Mouse (Mus musculus): ENCODE measurements around the gene Acvr1b. TPM values are rescaled to one million over a fixed set of nuclear protein-coding genes. Genes with fewer than 3 reads are reported as not detected.

Acvr1b gene
- 10 to 100 TPM; 16.0 to 16.4 TPM for total RNA-seq (2023)

DNA sequence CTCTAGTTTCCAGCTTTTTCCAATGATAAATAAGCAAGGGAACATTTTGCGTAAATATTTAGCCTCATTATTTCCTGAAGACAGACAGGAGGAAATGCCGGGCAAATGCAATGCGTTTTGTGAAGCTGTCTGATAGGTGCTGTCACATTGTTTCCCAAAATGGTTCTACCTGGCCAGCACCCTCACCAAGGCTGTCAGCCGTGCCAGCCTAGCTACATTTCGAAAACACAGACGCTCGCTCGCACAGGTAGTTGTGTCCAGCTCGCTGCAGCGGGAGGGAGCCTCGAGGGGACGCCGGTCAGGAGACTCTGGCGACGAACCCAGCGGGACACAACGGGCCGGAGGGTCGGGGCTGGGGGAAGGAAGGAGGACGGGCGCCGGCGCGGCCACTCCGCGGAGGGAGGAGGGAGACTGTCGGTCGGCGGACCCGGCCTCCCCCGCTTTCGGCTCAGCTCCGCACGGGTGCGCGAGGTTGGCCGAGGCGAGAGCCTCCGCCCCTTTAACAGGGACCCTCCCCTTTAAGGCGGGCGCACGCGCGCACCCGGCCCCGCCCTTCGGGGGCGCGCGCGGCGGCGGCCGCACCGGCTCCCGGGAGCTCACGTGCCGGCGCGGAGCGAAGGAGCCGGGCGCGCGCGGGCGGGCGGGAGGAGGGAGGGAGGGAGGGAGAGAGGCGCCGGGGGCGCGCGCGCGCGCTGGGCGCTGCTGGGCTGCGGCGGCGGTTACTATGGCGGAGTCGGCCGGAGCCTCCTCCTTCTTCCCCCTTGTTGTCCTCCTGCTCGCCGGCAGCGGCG, at the start of gene Acvr1b:
Gene Acvr1b (plus strand): TSS at position 647 of the 791 bp plus-strand sequence.

DNA sequence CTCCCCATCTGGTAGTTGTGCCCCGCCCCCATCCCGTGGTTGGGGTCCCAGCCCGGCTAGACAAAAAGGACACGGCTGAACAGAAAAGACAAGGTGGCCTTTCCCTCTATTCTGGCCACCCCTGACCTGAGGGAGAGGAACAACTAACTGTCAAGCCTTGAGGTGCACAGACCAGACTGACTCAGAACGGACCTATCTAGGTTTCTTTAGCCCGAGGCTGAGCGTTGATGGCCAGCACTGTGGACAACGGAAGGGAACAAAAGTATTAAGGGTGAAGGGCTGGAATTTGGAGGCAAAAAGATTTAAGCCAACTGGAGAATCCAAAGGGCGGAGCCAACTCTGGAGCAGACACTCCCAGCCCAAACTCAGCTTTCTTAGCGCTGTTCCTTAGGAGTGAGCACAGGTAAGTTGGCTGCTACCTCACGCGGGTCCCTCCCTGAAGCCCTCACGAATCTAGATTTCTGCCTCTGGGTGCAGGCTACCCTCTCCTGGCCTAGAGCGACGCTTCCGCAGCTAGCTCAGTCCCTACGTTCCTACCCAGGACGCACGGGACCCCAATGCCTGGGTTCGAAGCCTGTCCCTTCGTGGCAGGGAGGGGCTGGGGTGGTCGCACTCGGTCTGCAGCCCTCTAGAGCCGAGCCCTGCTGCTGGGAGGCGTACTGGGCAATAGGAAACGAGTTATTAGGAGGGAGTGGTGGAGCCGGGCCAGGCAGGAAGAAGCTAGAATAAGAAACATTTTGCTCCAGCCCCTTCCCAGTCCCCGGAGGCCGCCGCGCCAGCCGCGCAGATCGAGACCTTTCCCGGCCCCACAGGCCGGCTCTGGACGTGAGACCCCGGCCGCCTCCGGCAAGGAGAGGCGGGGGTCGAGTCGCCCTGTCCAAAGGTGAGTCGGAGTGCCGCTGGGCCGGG, 45.4 kb upstream of the Acvr1b start, which contains the start of gene Acvrl1:
Gene Acvrl1 (plus strand): TSS at position 342 of the 909 bp plus-strand sequence.

DNA sequence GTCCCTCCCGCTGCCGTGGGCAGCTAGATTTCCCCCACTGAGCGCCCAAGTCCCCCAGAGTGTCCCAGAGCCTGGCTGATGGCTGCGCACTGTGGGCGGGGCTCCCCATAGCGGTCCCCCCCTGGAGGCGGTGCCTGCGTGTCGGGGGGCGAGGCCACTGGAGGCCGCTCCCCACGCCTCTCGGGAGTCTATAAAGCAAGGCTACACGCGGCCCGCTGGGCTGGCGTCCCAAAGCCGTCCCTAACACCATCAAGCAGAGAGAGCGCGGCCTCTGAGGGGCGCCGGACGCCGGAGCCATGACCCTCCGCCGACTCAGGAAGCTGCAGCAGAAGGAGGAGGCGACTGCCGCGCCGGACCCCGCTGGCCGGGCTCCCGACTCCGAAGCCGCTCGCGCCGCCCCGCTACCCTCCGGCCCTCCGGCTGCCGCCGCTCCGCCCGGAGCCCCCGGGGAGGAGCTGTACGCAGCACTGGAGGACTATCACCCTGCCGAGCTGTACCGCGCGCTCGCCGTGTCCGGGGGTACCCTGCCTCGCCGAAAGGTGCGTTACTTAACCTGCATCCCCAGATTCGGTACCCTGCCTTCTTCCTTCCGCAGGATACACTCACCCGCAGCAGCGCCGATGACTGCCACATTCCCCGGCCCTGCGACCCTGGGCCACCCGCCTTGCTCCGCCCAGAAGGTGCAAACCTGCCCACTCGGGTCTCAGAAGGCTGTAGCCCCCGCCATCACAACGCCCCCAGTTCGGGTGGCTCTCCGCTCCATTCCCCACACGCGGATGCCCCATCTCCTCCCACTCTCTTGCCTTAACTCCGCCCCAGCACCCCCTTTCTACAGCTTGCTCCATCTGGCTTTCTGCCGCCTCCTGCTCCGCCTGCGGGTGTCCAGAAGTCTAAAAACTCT, 50.4 kb downstream of the Acvr1b start, which contains the start of gene Grasp:
Gene Grasp (plus strand): TSS at position 183 of the 901 bp plus-strand sequence.

DNA sequence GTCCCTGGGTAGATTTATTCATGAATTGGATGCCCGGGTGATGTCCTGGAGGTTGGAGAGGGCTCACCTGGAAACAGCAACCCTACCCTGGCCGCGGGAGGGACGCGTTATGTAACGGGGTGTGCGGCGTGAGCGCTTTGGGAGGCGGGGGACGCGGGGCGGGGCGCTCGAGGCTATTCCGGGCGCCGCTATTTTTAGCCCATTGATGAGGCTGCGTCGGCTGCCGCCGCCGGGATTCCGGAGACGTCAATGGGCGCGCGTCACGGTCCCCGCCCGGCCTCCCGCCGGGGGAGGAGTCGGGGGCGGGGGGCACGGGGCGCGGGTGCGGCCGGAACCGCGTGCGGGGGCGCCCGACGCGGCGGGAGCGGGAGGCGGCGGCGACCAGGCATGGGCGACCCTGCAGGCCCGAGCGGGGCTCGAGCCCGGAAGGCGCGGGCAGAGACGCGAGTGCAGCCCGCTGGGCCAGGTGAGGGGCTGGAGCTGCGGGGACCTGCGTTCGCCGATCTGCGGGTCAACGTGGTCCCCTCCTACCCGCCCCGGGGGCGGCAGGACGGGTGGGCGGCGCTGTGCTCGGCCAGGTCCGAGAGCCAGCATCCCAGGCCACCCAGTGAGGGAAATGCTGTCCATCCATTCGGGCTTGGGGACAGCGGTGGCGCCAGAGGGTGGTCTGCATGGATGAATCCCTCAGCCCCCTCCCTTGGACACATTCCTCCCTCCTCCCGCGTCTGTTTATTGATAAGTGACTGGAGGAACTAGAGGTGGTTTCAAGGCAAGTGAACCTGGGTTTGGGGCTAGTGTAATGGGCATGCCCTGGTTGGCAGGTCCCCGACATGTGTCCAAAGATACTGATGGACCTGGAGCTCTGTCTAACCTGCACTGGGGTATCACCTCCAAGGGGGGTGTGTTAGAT, 80.3 kb downstream of the Acvr1b start, which contains the start of gene Nr4a1:
Gene Nr4a1 (plus strand): TSS at position 384 of the 910 bp plus-strand sequence.

Other genes starting within 250 kb of the Acvr1b start
- not detected for gene Gm47841, start 126.7 kb upstream of the Acvr1b start, total RNA-seq (2023)
- under 1 TPM in 1 of 2 experiments, not detected in 1; 0.13 TPM for gene Fignl2, start 95.5 kb upstream of the Acvr1b start, total RNA-seq (2023)
- gene Ankrd33, start 58.3 kb upstream of the Acvr1b start, total RNA-seq (2023), result not detected
- 10 to 100 TPM; 48.6 to 64.1 TPM for gene Acvrl1, start 45.5 kb upstream of the Acvr1b start, total RNA-seq (2023)
- 1 to 10 TPM; 1.3 to 2.9 TPM for gene Grasp, start 50.1 kb downstream of the Acvr1b start, total RNA-seq (2023)
- 100 to 1,000 TPM; 104 to 130 TPM for gene Nr4a1, start 80.2 kb downstream of the Acvr1b start, total RNA-seq (2023)
- 10 to 100 TPM; 54.9 to 57.1 TPM for gene Atg101, start 110.2 kb downstream of the Acvr1b start, total RNA-seq (2023)
- under 1 TPM; 0.24 to 0.31 TPM for gene 6030408B16Rik, start 119.1 kb downstream of the Acvr1b start, total RNA-seq (2023)
- gene Krt80, start 196.1 kb downstream of the Acvr1b start, total RNA-seq (2023), result 10 to 100 TPM; 24.2 to 32.4 TPM
- gene Krt7, start 237.0 kb downstream of the Acvr1b start, total RNA-seq (2023), result 1 to 10 TPM; 3.9 to 4.6 TPM